Mouse (Mus musculus) telencephalon, adult 2 months (tissue): ENCODE results near the gene Gm20441.

ENCODE experiments used
- DNase-seq: peaks from one replicate; pipeline ENCODE4 v3.0.0-alpha.2; 2011; ENCODE audit warnings: low read depth, low spot score

The Gm20441 gene

DNA sequence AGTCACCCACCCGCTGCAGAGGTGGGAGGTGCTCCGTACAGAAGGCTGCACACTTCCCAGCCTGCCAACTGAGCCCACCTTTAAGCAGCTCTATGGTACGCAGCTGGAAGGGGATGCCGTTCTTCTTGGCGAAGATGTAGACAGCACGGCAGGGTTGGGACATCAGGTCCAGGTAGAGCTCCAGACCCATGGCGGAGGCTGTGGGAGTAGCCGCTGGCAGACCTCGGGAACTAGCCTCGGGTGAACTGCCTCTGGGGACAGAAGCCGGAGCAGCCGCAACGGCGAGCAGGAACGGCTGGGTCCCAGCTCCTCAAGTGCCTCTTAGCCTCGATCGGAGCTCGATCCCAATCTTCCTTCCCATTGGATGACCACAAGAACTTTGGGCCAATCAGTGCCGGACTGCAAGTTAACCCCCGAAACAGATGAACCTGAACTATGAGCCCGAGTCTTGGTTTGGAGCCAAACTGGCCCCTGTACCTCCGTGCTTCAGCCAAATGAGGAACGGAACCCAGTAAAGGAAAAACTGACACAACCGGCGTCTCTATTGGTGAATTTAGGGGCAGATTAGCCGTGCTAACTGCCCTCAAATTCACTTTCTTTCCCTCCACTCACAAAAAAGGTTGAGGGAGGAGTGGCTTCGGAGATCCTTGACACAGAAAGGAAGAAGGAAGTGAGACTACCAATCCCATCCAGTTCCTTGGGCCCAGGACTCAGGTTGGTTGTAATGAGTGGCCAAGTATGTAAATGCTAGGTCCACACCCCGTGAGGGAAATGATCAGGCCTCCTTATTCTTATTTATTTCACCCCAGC is at the start of gene Gm20441, which contains the start of gene Gstt3:
TSS of gene Gm20441 (minus strand) at position 186 of the 810 bp plus-strand sequence.
TSS of gene Gstt3 (minus strand) at position 646 of the 810 bp plus-strand sequence.
- no peak for DNase-seq

DNA sequence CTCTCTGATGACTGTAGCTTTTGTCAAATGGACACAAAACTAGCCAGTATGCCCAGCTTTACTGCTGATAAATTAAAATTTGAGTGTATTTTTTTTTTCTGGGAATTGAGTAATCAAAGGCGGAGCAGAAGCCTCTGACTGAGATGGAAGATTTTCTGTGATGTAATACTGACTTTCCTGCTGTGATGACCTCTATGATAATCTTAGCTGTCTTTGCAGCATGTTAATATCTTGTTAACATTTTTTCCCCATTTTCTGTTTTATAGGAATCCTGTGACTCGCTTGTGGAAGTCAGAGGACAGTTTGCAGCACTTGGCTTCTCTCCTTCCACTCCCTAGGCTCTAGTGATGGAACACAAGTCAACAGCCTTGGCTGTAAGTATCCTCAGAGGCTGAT is 49.5 kb upstream of the Gm20441 start:
- DNase-seq, result no peak

DNA sequence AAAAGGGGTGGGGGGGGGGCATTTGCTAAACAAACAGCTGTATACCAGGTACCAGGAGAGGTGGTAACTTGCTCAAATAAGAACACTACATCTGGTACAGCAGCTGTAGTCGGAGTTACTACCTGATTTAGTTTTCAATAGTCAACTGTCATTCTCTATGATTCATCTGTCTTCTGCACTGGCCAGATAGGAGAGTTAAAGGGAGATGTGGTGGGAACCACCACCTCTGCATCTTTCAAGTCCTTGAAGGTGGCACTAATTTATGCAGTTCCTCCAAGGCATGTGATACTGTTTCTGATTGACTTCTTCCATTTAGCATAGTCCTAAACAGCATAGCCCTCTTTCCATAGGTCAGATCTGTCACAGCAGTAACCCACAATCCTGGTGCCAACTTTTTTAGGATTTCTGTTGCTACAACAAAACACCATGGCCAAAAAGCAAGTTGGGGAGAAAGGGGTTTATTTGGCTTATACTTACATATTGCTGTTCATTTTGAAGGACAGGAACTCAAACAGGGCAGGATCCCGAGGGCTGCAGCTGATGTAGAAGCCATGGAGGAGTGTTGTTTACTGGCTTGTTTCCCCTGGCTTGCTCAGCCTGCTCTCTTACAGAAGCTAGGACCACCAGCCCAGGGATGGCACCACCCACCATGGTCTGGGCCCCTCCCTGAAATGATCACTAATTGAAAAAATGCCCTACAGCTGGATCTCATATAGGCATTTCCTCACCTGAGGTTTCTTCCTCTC is 48.9 kb upstream of the Gm20441 start:
- no peak for DNase-seq

DNA sequence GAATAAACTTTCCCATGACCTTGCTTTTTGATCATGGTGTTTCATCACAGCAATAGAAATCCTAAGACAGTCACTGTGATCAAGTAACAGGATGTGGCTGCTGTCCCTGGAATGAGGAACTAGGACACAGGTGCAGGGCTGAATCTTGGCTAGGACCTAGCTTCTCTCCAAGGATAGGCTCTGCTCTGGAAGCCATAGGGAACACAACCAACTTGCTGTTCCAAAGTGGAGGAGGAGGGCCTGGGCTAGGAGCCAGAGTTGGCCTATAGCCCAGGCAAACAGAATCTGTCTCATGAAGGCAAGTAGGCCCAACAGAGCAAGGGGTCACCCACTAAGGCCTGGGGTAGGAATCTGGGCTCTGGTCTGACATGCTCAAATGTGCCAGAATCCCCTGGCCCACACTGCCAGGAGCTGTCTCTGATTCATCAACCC is 47.8 kb upstream of the Gm20441 start:
- peak; percentile 65 for DNase-seq

DNA sequence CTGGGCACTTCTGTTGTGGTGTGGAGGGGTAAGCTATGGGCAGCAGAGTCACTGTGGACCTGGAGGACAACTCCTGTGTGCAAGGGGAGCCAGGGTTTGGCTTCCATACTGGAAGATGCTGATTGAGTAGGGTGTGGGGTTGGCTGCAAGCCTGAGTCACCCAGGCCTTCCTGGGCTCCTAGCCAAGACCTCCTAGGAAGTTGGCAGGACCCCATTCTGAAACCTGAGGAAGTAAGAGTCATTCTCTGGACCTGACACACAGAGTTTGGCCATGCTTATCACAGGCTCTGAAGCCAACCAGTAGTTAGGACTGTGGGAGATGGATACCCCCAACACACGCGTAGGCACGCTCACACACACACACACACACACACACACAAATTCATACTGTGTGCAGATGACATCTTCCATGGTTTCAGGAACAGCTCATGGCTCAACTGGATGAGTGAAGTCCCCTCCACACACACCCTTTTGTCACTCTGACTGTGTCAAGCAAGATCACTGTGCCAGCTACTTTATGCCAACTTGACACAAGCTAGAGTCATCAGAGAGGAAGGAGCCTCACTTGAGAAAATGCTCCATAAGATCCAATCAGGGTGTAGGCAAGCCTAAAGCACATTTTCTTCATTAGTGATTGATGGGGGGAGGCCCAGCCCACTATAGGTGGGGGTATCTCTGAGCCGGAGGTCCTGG is 47.1 kb upstream of the Gm20441 start:
- no peak for DNase-seq

DNA sequence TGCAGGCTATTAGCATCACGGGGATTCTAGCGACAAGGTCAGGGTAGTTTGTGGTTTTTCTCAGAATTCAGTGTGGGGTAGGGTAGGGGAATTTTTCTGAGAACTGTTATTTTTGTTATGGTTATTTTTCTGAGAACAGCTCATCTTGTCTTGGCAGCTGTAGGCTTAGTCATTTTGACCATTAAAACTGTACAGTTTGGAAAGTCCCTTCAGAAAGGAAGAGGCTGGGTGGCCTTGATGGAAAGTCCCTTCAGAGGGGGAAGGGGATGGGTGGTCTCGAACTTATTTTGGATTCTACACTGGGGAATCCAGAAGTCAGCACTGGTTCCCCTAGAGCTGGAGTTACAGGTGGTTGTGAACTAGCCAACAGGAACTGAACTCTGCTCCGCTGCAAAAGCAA is 43.8 kb upstream of the Gm20441 start:
- no peak for DNase-seq

DNA sequence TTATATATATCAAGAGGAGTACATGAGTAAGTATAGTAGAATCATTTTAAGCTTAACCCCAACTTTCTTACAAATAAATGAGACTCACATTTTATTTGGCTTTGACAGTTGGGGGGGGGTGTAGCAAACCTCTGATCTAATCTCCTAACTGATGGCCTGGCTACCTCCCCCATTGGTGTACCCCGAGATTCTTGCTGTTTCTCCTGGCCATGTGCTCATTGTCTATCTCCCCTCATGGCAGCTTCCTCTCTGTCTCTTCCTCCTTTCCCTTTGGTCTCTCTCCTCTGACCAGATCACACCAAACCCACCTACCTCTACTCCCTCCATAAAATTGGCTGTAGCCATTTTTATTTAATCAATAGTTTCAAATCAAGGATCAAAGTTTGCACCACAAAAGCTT is 43.0 kb upstream of the Gm20441 start:
- no peak for DNase-seq

DNA sequence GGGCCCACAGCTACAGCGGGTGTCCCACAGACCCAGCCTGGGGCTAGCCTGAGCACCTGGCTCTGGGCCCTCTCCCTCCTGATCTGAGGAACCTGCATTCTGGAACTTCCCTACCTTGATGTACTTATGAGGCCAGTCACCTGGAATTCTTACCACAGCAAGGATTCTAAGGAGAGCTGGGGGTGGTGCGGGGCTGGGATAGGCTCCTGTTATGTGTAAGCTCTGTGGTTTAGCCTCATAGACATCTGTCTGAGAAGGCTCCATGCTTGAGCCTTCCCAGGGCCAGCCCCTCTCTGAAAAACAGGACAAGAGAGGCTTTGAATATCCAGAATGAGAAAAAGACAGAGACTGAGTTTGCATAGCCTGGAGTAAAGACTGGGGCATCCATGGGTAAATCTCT is 41.7 kb upstream of the Gm20441 start, which contains the start of gene Gstt4:
TSS of gene Gstt4 (minus strand) at position 101 of the 400 bp plus-strand sequence.
- DNase-seq, result no peak

DNA sequence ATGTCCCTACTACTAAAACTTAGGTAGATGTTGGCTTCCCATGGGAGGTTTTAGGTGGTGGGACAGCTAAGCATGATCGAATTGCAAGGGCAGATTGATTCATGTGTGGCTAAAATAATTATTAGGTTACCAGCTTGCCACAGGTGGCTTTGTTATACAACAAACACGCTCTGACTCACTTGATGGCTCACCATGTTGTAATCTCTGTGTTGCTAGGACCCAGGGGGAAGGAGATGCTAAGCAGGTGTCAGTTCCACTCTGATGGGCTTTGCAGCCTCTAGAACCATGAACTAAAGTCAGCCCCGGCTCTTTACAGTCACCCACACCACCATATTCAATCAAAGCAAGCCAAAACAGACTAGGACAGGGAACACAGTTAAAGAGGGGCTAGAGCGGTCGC is 39.1 kb upstream of the Gm20441 start:
- DNase-seq, result no peak

DNA sequence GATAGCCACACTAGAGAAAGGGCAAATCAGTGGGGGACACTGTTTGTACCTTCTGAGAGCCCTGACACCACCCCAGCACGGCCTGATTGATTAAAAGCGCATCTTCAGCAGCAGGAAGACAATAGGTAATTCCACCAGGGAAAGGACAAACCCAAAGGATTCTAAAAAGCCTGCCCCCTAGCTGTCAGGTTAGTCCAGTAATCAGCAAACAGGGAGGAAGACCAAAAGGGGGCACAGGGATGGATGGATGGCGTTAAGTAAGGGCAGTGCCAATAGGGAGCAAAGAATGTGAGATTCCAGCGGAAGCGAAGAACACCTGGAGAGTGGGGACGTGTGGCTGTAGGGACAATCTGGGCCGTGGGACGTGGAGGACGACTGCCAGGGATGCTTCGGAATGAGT is 37.9 kb upstream of the Gm20441 start:
- DNase-seq, result no peak

DNA sequence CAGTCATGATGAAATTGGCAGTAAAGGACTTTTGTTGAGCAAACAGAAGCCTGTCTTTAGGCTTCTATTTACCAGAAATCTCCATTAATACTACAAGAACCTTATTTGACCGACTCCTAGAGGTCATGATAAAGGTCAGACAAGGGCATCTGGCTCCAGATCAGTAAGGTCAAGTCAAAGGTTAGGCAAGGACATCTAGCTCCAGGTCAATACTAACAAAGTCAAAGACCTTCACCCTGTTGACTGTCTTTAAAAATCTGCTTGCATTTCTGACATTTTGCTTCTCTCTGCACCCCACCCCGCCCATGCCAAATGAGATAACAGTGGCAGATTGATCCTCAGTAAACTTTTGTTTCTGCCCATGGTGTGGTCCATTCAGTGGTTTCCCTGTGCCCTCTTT is 23.5 kb upstream of the Gm20441 start:
- DNase-seq, result no peak

DNA sequence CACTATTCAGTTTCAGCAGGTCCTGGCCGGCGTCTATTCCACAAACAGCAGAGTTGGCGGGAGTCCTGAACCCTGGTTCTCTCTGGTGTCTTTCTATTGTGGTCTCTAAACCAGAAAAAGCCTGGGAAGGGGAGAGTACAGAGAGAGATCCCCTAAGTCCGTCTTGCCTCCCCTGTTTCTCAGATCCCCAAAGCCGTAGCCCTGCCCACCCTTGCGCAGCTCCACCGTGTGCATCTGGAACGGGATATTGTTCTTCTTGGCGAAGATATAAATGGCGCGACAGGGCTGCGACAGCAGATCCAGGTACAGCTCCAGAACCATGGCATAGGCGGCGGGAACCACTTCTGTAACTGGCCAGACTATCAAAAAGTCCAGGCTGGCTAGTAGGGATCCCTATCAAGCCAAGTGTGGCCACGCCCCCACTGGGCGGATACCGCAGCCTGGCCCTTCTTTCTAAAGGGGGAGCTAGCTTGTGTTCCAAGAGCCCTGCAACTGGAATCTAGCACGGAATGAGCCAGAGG is 17.5 kb upstream of the Gm20441 start, which contains the start of gene Gstt1:
TSS of gene Gstt1 (minus strand) at position 409 of the 521 bp plus-strand sequence.
- DNase-seq, result no peak

DNA sequence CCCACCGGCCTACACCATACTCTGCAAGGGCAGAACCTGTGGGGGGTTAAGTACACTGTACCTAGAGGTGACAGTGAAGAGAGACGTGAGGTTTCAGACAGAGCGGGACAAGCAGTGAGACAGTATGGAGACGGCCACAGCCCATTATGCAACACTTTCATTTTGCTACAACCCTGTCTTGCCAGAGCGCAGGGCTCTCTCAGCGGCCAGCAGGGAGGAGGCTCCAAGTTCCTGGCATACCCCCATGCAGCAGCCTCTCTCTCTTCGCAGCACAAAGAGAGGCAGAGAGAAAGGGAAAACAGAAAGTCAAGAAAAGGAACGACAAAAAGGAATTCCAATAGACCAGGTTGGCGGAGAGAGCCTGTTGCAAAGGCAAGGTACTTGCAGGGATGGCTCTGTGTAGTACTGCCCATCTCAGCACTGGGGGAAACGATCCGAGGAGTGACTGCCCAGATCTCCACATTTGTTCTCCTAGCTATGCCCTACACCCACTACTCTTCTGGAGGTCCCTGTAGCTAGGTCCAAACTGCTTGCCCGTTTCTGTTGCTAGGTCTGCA is 16.9 kb upstream of the Gm20441 start:
- DNase-seq, result no peak

DNA sequence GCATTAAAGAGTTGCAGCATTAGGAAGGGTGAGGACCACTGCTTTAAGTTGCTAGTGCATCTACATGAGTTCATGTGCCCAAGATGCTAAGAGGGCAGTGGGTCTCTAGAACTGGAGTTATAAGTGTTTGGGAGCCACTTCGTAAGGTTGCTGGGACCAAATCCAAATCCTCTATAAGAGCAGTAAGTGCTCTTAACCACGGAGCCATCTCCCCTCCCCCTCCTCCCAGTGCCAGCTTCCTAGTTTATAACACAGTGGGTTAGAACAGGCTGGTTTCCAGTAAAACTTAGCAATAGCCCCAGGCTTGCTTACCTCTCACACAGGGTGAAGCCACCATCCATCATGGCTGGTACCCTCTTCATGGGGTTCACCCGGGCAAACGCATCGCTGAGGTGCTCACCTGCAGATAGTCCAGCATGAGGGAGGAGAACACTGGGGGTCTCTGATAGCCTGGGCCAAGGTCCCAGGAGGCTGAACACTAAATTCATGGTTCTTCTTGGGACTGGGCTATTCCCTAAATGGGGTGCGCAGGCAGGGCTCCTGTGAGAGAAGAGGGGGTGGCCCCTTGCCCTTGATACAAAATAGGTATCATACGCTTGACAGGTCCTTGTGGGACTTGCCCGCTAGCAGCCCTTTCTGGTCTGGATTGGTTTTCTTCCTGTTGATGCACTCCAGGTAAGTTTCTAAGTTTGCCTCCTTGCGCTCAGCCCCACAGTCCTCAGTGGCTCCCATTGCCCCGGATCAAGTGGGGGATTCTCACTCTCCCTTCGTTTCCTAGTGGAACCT is 16.2 kb upstream of the Gm20441 start:
- no peak for DNase-seq

DNA sequence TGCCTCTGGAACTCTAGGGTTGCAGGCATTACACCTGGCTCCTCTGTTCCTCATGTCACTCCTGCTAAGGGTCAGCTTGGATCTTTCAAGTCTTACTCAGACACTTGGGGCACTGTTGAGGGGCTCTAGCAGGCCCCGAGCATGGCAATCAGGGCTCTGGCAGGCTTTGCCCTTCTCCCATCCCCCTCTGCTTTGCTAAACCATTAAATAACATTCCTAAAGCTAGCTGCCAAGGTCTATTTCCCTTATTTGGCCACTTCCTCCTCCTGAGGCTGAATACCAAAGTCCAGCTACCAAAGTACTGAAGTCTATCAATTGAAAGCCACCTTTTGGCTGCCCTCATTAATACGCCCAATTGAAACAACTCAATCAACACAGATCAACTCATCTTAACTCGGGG is 14.1 kb upstream of the Gm20441 start:
- DNase-seq, result no peak

DNA sequence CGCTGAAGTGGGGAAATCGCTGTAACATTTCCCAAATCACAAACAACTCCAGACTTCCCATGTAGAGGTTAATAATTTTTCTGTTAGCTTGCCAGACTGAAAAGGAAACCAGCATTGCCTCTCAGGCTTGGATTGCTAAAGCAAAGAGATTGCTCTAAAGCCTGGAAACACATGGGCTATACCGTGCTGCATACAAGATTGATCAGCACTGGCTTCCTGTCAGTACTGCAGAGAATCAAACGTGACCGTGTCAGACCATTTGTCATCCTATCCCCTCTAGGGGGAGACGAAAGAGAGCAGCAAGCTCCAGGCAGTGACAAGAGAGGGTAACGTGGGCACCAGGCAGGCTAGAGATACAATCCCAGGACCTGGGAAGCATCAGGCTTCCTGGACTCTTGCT is 10.0 kb upstream of the Gm20441 start:
- DNase-seq, result no peak

DNA sequence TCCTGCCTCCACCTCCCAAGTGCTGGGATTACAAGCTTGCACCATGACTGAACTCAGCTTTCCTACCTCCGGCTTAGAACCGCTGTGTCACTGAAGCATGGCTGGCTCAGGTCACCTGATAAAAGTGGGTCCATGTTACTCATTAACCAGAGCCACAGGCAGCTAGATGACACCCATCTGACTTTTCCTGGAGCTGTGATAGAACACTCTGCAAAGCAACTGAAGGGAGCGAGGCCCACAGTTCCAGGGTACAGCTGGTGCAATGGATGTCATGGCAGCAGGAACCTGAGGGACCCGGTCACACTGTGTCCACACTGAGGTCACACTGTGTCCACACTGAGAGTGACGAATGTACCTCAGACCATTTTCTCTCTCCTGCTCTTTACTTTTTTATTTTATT is 9.1 kb upstream of the Gm20441 start:
- DNase-seq, result no peak

DNA sequence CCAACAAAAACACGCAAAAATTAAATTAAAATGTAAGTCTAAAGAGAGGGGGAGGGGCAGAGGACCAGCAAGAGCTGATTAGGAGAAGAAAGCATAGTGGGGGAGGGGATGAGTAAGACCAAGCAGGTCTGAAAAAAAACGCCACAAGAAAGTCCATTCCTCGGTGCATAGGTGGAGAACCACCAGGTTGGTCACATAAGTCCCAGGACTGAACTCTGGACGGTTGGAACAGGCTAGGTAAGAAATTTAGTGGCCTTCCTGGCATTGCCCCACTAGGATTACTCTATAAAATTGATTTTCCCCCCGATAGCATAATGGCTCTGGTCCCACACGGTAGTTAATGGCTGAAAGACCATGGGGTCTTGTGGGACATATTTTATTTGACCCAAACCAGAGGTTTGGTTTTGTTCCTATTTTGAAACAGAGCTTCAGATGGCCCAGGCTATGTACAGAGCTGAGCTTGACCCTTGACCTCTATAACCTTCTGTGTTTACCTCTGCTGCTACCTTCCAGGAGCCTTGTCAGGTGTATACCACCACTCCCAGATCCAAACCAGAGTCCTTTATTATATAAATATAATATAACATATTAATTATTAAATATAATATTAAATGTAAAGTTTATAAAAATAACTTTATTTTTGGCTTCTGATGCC is 8.5 kb upstream of the Gm20441 start:
- no peak for DNase-seq

DNA sequence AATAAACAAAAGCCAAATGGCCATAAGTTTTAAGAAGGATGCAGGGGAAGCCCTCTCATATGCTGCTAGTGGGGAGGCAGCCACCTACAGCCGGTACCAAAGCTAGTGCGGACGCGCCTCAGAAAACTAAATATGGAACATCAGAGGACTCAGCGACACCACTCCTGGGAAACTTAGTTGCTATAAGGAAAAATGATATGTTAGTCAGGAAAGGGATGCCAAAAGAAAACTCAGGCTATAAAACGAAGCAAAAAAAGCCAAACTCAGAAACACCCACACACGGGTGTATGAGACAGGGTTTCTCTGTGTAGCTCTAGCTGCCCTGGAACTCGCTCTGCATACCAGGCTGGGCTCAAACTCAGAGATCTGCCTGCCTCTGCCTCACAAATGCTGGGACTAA is 7.5 kb upstream of the Gm20441 start:
- peak; percentile 70 for DNase-seq

DNA sequence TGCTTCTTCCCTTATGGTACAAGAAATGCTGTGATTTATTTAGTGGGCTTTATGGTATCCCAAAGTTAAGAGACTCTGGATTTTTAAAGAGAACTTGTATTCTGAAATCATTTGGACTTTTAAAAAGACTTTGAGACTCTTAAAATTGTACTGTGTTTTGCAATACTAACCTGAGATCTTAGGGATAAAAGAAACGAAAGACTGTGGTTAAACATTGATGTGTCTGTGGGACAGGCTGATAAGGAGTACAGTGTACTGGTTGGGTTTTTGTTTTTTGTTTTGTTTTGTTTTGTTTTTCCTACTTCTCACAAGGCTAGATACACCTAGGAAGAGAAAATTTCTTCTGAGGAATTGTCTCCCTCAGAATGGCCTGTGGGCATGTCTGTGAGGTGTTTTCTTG is 4.7 kb upstream of the Gm20441 start:
- DNase-seq, result no peak
